Mouse (Mus musculus) embryonic facial prominence, embryonic 13.5 days (tissue): ENCODE data around the gene Hmga1. TPM values are rescaled to one million over a fixed set of nuclear protein-coding genes. Genes with fewer than 3 reads are reported as not detected.

ENCODE experiments used
- ATAC-seq: fragments of 200-750 bp; cut with Nextera tagmentation; 2 replicates; pipeline ENCODE4 v1.8.0; 2017; ENCODE audit warnings: low read depth; ENCODE audit not compliant: insufficient number of reproducible peaks, insufficient read depth, low FRiP score, low TSS enrichment
- H3K27ac ChIP-seq: fragments of 300-500 bp; sonication (generic); 2 replicates; pipeline ENCODE4 v1.5.1; 2015; ENCODE audit warnings: moderate library complexity, mild to moderate bottlenecking, inconsistent platforms
- H3K27me3 ChIP-seq: fragments of 300-500 bp; sonication (generic); 2 replicates; pipeline ENCODE4 v1.6.1; 2015; ENCODE audit warnings: mild to moderate bottlenecking, inconsistent platforms
- H3K36me3 ChIP-seq: fragments of 300-500 bp; sonication (generic); 2 replicates; pipeline ENCODE4 v1.6.1; 2015; ENCODE audit warnings: mild to moderate bottlenecking, inconsistent platforms
- H3K4me1 ChIP-seq: fragments of 300-500 bp; sonication (generic); 2 replicates; pipeline ENCODE4 v1.6.1; 2015; ENCODE audit warnings: inconsistent platforms
- H3K4me2 ChIP-seq: fragments of 300-500 bp; sonication (generic); 2 replicates; pipeline ENCODE4 v1.6.1; 2015; ENCODE audit warnings: moderate library complexity, mild to moderate bottlenecking, inconsistent platforms
- H3K4me3 ChIP-seq: fragments of 300-500 bp; sonication (generic); 2 replicates; pipeline ENCODE4 v1.5.1; 2015; ENCODE audit warnings: mild to moderate bottlenecking, inconsistent platforms
- H3K9ac ChIP-seq: fragments of 300-500 bp; sonication (generic); 2 replicates; pipeline ENCODE4 v1.6.1; 2015; ENCODE audit warnings: mild to moderate bottlenecking, inconsistent platforms
- H3K9me3 ChIP-seq: fragments of 300-500 bp; sonication (generic); 2 replicates; pipeline ENCODE4 v1.6.1; 2016; ENCODE audit warnings: inconsistent platforms
- WGBS: fragments of 180-500 bp; shearing (Covaris S2); methylation state at CpG from one replicate; pipeline ENCODE4 v1.1.7; 2015; ENCODE audit warnings: mixed read lengths; 5-methylcytosine and 5-hydroxymethylcytosine counted together
- polyA plus RNA-seq: library from polyadenylated mRNA; unstranded; fragments of >200 nt; fragmentation: Nextera tagmentation; extraction: Ambion mirVana; gene quantifications from 2 replicates; pipeline ENCODE4 v1.2.1, GENCODE M21; 2015

Gene Hmga1
- polyA plus RNA-seq, 1 experiment from 2014 or later, result 258 TPM

DNA sequence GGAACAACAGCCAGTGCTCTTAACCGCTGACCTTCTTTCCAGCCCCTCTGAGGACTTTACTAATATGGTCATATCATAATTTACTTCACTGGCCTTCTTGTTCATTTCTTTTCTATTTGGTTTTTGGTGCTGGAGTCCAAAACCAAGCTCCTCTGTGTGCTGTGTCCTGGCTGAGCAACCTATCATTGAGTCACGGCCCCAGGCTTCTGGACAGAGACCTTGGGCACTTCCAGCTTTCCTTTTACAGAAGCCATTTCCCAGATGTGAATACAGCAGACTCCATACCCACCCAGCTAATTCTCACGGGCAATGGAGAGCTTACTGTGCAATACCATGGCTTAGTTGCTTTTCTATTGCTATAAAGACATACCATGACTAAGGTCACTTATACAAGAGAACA, 44.0 kb downstream of the Hmga1 start:
- peaks cover 19% of the 10 kb centered on the region for H3K36me3 ChIP-seq
- H3K4me3 ChIP-seq, result no peak overlapping the region
- peak overlapping the region; percentile 8; the same call in 1 of the 2 replicates for H3K27ac ChIP-seq
- no peak overlapping the region for H3K9ac ChIP-seq
- no peaks in the 10 kb centered on the region for H3K9me3 ChIP-seq
- ATAC-seq, result no peak
- H3K4me1 ChIP-seq, result peaks cover 43% of the 10 kb centered on the region
- H3K27me3 ChIP-seq, result no peaks in the 10 kb centered on the region
- 85% methylated on average over 3 of the region's 3 CpGs for WGBS
- no peak overlapping the region for H3K4me2 ChIP-seq

DNA sequence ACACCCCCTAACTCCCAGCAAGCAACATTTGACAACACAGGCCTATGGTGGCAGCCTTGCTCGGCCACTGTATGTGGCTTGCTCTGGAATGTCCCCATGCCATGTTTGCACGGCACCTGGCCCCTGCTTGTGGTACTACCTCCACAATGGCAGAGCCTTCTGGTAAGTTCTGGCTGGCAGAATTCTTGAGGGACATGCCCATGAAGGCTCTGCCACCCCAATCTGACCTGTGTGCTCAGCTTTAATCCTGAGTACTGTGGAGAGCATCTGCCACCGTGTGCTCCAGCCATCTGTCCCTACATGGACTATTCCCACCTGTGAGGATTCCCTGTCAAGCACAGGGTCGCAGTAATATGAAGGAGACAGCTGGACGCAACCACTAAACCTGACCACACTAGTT, 44.6 kb downstream of the Hmga1 start:
- H3K27ac ChIP-seq, result no peak overlapping the region
- no peak overlapping the region for H3K4me2 ChIP-seq
- H3K27me3 ChIP-seq, result no peaks in the 10 kb centered on the region
- no peak for ATAC-seq
- H3K4me1 ChIP-seq, result peaks cover 45% of the 10 kb centered on the region
- peaks cover 13% of the 10 kb centered on the region for H3K36me3 ChIP-seq
- no peak overlapping the region for H3K9ac ChIP-seq
- WGBS, result 73% methylated on average over 5 of the region's 5 CpGs
- H3K4me3 ChIP-seq, result no peak overlapping the region
- no peaks in the 10 kb centered on the region for H3K9me3 ChIP-seq

DNA sequence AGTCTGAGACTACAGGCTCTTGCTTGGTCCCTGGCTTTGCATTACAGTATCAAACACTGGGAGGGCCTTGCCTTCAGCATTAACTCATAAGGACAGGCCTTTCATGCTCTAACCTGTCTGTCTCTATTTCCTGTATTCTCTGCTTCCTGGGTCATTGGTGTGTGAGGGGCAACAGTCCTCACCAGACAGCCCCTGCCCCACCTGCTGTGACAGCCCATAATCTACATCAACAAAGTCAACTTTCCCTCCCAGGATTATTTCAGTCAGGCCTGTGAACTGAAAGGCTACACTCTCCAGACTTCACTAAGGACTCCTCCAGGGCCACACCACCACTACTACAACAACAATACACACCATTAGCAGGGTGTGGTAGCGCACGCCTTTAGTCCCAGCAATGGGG, 46.7 kb downstream of the Hmga1 start:
- WGBS, result 98% methylated on average over 2 of the region's 2 CpGs
- Histone ChIP-seq H3K27ac (no peak overlapping the region), H3K4me3 (no peak overlapping the region), H3K4me2 (no peak overlapping the region), H3K4me1 (peaks cover 49% of the 10 kb centered on the region), H3K9ac (no peak overlapping the region), H3K27me3 (no peaks in the 10 kb centered on the region), H3K36me3 (peaks cover 3% of the 10 kb centered on the region; the same call in 1 of the 2 replicates), H3K9me3 (no peaks in the 10 kb centered on the region)
- no peak for ATAC-seq

DNA sequence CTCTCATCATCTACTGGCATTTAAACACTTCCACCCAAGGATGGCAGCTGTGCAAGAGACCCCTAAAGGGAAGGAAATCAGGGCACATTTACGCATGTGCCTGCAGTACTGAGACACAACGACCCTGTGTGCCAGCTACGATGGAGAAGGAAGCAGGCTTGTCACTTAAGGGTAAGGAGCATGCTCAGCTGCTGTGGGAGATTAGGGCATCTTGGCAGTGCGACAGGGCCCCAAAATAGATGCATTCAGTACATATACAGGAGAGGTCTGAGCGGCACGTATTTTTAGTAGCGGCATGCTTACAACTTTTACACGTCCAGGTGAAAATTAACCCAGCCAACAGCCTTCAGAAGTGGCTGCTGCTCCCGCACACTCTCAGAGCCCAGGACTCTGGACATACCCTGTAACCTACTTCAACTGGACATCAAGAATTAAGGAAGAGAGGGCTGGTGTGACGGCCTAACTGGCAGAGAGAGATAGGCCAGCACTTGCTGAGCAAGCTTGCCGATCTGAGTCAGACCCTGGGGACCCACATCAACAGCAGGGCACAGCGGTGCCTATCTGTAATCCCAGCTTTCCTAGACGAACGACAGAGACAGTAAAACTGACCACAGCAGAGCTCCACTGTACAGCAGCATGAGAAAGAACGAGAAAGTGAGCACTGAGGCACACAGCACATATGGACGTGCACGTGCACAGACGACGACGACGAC, 47.4 kb downstream of the Hmga1 start:
- no peak overlapping the region for H3K4me2 ChIP-seq
- no peaks in the 10 kb centered on the region for H3K27me3 ChIP-seq
- H3K27ac ChIP-seq, result no peak overlapping the region
- H3K9me3 ChIP-seq, result no peaks in the 10 kb centered on the region
- ATAC-seq, result no peak
- H3K36me3 ChIP-seq, result peaks cover 8% of the 10 kb centered on the region
- WGBS, result 81% methylated on average over 21 of the region's 21 CpGs
- H3K4me1 ChIP-seq, result peaks cover 42% of the 10 kb centered on the region
- no peak overlapping the region for H3K9ac ChIP-seq
- H3K4me3 ChIP-seq, result no peak overlapping the region

DNA sequence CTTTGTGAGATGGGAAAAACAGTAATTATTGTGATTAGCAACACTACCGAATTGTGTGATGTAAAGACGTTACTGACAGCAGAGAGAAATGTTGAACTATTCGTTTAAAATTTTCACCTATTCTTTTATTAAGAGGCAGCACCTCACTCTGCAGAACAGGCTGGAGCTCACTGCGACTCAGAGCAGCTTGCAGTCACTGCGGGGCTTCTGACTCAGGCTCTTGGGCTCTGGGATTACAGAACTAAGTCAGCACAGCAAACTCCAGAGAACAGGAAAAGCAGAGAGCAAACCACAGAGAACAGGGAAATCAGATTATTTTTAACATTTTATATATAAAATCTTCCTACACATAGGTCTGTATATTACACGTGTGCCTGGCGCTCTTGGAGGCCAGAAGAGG, 53.3 kb downstream of the Hmga1 start:
- no peak overlapping the region for H3K4me2 ChIP-seq
- peaks cover 24% of the 10 kb centered on the region for H3K36me3 ChIP-seq
- no peaks in the 10 kb centered on the region for H3K27me3 ChIP-seq
- ATAC-seq, result no peak
- peaks cover 27% of the 10 kb centered on the region for H3K4me1 ChIP-seq
- WGBS, result 86% methylated on average over 7 of the region's 7 CpGs
- H3K4me3 ChIP-seq, result no peak overlapping the region
- H3K9ac ChIP-seq, result no peak overlapping the region
- H3K9me3 ChIP-seq, result no peaks in the 10 kb centered on the region
- H3K27ac ChIP-seq, result no peak overlapping the region

DNA sequence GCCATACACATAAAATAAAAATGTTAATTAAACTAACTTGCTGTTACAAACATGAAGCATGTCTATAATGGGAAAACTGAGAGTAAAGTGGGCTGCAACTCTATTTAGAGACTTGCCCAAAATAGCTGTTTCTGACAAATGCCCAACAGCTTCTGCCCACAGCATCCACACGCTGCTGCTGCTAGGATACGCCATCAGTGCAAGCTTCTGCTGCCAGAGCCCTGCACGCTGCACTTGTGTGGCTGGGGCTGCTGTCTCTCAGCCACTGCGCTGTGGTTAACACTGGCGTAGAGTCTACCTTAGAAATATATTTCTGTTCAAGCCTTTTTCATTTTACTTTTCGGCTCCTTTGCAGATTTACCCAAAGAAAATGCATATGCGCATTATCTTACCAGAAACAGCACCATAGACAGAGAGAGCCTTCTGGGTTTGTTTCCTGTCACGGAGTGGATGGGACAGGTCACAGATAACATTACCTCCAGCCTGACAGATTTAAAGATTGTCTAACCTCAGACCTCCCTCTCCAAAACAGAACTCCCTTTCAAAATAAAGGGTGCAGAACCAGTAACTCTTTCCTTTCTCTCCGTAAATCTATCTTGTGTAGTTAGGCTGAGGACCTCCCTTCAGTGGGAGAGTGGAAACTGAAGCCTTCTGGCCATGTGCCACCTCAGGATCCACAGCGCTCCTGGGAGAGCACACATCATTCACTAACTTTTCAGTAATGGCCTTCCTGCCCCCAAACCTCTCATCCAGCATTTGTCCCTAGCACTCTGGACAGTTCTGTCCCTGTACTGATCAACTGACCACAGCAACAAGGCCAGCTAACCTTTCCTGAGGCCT, 54.6 kb downstream of the Hmga1 start:
- 79% methylated on average over 10 of the region's 10 CpGs for WGBS
- Histone ChIP-seq H3K27me3 (no peaks in the 10 kb centered on the region), H3K4me2 (no peak overlapping the region), H3K4me1 (peaks cover 25% of the 10 kb centered on the region), H3K4me3 (no peak overlapping the region), H3K9ac (no peak overlapping the region), H3K9me3 (no peaks in the 10 kb centered on the region), H3K27ac (peak overlapping the region; percentile 28; the same call in 1 of the 2 replicates), H3K36me3 (peaks cover 29% of the 10 kb centered on the region)
- no peak for ATAC-seq

DNA sequence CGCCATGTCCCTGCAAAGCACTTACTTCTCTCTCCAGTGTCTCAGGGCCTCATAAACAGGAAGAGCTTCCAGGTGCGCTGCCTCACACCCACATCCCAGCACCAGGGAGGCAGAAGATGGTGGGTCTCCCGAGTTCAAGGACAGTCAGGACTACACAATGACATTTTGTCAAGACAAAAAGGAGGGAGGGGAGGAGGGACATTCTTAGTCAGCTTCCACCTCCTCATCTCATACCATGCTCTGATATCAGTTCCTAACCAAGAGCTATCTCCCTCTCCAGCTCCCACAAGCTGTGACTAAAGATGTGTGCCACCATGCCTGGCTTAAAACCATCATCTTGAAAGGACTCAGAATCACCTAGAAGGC, 55.2 kb downstream of the Hmga1 start:
- no peak overlapping the region for H3K4me2 ChIP-seq
- H3K36me3 ChIP-seq, result peaks cover 30% of the 10 kb centered on the region
- H3K9ac ChIP-seq, result no peak overlapping the region
- H3K27ac ChIP-seq, result peak overlapping the region; percentile 28; the same call in 1 of the 2 replicates
- no peaks in the 10 kb centered on the region for H3K9me3 ChIP-seq
- H3K4me3 ChIP-seq, result no peak overlapping the region
- peaks cover 22% of the 10 kb centered on the region for H3K4me1 ChIP-seq
- no peak for ATAC-seq
- WGBS, result 64% methylated on average over 3 of the region's 3 CpGs
- H3K27me3 ChIP-seq, result no peaks in the 10 kb centered on the region

DNA sequence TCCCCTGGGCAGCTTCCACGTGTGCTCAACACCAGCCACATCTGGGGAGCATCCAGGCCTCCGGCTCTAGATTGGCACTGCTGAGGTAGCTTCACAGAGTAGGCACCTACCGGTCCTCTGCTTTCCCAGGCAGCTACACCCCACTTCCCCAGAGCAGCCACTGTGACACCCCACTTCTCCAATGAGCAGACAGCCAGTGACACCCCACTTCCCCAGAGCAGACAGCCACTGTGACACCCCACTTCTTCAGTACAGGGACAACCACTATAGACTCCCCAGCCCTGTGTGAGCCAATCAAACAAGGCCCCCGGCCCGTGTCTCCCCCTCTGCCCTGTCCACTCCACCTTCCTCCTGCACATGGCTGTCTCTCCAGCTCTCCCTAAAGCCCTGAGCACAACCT, 55.7 kb downstream of the Hmga1 start:
- Histone ChIP-seq H3K27me3 (no peaks in the 10 kb centered on the region), H3K36me3 (peaks cover 35% of the 10 kb centered on the region), H3K4me3 (no peak overlapping the region), H3K4me1 (peaks cover 22% of the 10 kb centered on the region), H3K9me3 (no peaks in the 10 kb centered on the region), H3K27ac (no peak overlapping the region), H3K9ac (no peak overlapping the region), H3K4me2 (no peak overlapping the region)
- 75% methylated on average over 5 of the region's 5 CpGs for WGBS
- ATAC-seq, result no peak

DNA sequence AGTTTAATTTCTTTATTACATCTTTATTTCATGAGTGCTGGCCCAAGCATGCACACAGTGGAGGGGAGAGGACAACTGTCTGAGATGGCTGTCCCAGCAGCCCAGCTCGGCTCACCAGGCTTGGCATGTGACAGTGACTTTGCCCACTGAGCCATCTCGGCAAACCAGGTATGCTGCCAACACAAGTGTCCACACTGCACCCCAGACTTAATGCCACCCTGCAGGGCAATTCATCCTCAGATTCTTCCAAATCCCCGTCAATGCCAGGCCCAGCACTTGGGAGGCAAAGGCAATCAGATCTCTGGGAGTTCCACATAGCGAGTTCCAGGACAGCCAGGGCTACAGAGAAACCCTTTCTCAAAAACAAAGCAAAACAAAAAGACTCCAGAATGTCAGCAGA, 56.7 kb downstream of the Hmga1 start:
- Histone ChIP-seq H3K36me3 (peaks cover 42% of the 10 kb centered on the region), H3K4me1 (peaks cover 22% of the 10 kb centered on the region), H3K9ac (peak overlapping the region; percentile 40; the same call in 1 of the 2 replicates), H3K9me3 (peaks cover 6% of the 10 kb centered on the region), H3K4me3 (no peak overlapping the region), H3K4me2 (no peak overlapping the region), H3K27me3 (no peaks in the 10 kb centered on the region), H3K27ac (no peak overlapping the region)
- WGBS, result 82% methylated on average over 4 of the region's 4 CpGs
- ATAC-seq, result no peak

Other genes with a start within 250 kb of the Hmga1 start
- 0.25 and 0.38 TPM in 2 replicates for gene Grm4, start 35.1 kb upstream of the Hmga1 start, polyA plus RNA-seq
- gene AI413582, start 9.3 kb downstream of the Hmga1 start, polyA plus RNA-seq, result 21.2 and 21.4 TPM in 2 replicates
- gene Nudt3, start 67.0 kb downstream of the Hmga1 start, polyA plus RNA-seq, result 116 and 117 TPM in 2 replicates
- gene RPS10-NUDT3, start 78.7 kb downstream of the Hmga1 start, polyA plus RNA-seq, result not detected in 2 replicates
- gene Rps10, start 80.2 kb downstream of the Hmga1 start, polyA plus RNA-seq, result 1,114 and 1,137 TPM in 2 replicates
- gene Pacsin1, start 99.0 kb downstream of the Hmga1 start, polyA plus RNA-seq, result 5.4 and 7.2 TPM in 2 replicates
- 0.28 TPM in 1 of 2 replicates, not detected in the other for gene Spdef, start 172.5 kb downstream of the Hmga1 start, polyA plus RNA-seq